Mouse (Mus musculus) adrenal gland, postnatal 25 days (tissue): Measurements from ENCODE around the gene Nags. TPM values are rescaled to one million over a fixed set of nuclear protein-coding genes. Genes with fewer than 3 reads are reported as not detected.

Experiments used
- DNase-seq: peaks from one replicate; pipeline ENCODE4 v3.0.0; 2021; ENCODE audit warnings: mixed read lengths
- long read RNA-seq: library from polyadenylated mRNA; stranded (forward); transcript quantifications from one replicate; pipeline ENCODE4 v2.0.0, GENCODE M21; 2021
- total RNA-seq: library from RNA; stranded (reverse); gene quantifications from 2 replicates; pipeline ENCODE4 v1.2.3, GENCODE M21; 2021

Nags gene
- total RNA-seq: 0.27 and 1.3 TPM in 2 replicates
- long read RNA-seq, transcript Nags-201 (7 exons, 2,028 nt): major isoform, 69 of 101 reads
- long read RNA-seq, transcript Nags-203 (6 exons, 1,709 nt): minor isoform, 18 of 101 reads
- long read RNA-seq, partial matches to known transcripts: 8 of 101 reads
- long read RNA-seq, other reads (novel, unspliced or antisense): 6 of 101 reads

GRCm38 (mm10) chr11:102145471-102146001, at the start of gene Nags:
Gene Nags (plus strand): TSS chr11:102145513.
- peak; percentile 9 for DNase-seq

GRCm38 (mm10) chr11:102095676-102096075, 49.6 kb upstream of the Nags start:
- no peak for DNase-seq

- no peak for DNase-seq
Observed at GRCm38 (mm10) chr11:102096446-102096845, 48.9 kb upstream of the Nags start.

GRCm38 (mm10) chr11:102096887-102097391, 48.4 kb upstream of the Nags start:
- DNase-seq: peak; percentile 82

- DNase-seq: no peak
Observed at GRCm38 (mm10) chr11:102101219-102101618, 44.1 kb upstream of the Nags start, which contains the start of gene Ppy. Gene Ppy (minus strand): TSS chr11:102101319.

- DNase-seq: peak; percentile 75
Observed at GRCm38 (mm10) chr11:102102485-102103258, 42.6 kb upstream of the Nags start.

DNA sequence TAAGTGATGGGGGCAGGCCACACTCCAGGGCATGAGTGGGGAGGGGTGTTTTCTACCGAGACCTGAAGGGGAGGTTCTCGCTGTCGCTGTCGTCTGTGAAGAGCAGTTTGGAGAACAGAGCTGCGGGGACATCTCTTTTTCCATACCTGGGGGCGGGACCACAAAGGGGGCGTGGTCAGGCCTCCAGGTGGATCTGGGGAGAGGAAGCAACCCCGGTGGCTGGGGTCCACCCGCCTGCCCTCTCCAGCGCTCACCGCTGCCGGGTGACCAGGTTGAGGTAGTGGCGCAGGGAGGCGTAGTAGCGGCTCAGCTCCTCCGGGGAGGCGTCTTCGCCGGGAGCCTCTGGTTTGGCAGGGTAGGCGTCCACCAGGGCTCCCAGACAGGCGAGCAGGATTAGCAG, 38.4 kb upstream of the Nags start:
- no peak for DNase-seq

- DNase-seq: no peak
Observed at GRCm38 (mm10) chr11:102107732-102108131, 37.6 kb upstream of the Nags start, which contains the start of gene Pyy. Gene Pyy (minus strand): TSS chr11:102107832.

DNA sequence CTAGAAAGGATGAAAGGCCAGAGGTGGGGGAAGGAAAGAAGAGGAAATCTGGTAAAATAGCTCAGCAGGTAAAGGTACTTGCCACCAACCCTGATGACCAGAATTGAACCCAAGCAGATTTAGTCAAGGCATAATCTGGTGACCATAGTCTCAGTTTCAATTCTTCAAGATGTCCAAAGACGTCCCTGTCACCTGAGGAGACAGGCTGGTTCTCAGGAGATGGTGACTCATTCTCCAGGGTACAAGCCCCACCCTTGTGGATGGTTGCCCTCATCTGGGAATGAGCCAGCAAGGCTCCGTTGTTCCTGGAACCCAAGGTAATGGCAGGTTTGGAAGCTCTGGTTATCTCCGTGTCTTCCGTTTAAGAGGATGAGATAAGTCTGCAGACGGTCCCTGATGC, 33.7 kb upstream of the Nags start:
- DNase-seq: no peak

DNA sequence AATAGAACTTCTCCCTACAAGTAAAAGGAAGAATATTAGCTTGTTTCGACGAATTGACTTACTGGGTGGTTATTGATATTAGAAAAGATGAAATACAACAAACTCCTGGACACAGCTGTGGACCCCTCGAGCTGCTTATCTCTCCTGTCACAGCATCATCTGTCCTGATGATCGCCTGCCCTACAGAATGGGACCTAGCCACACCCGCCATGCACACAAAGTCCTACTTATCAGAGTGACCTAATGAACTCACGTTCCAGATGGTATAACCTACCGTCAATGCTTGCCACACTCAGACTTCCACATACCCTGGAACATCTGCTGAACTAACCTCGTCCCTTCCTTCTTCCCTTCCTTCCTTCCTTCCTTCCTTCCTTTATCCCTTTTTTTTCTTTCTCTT, 29.1 kb upstream of the Nags start:
- no peak for DNase-seq

- no peak for DNase-seq
Observed at GRCm38 (mm10) chr11:102117386-102117785, 27.9 kb upstream of the Nags start.

DNA sequence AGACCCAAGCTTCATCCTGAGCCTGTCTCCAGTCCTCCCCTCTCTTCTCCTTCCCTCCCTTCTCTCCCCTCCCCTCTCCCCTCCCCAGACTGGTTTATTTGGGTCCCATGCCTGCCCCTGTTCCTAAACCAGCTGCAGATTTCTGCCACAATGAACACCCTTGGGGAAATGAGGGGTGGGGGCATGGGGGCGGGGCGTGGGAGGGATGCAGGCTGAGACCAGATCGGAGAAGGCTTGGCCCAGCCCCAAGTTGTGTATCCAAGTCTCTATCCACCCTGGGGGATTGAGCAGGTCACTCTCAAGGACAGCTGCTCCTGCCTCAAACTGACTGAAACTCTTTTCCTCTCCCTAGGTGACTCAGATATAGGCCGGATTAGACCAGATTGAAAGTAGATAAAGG, 10.8 kb upstream of the Nags start:
- DNase-seq: no peak

GRCm38 (mm10) chr11:102137625-102138446, 7.5 kb upstream of the Nags start:
- no peak for DNase-seq

DNA sequence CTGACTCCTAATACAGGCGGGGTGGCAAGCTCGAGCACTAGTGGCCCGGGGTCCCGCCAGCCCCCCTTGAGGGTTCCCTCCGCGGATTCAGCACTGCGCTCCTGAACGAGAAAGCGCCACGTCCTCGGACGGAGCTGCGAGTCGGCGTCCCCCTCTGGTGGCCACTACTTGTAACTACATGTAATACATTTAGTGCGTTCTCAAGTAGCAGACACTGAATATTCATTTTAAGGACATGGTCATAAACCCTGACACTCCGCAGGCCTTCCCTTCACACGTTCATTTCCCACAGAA, 6.9 kb upstream of the Nags start:
- DNase-seq: peak; percentile 67

DNA sequence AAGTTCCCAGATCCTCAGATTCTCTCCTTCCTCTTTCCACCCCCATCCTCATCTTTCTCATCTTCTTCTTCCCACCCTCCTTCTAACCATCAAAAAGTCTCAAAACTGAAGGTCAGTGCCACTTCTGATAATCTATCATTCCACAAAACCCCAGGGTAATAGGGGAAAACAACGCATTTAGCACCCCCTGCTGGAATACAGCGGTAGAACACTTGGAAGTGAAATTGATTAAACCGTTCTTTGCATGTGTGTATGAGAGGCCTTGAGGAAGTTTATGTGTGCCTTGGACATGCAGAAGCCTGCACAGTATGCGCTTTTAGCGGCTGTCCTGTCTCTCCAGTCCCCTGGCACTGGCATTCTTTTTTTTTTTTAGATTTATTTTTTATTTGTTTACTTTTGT, 4.8 kb upstream of the Nags start:
- peak; percentile 48 for DNase-seq

GRCm38 (mm10) chr11:102142355-102142754, 3.0 kb upstream of the Nags start:
- DNase-seq: no peak

DNA sequence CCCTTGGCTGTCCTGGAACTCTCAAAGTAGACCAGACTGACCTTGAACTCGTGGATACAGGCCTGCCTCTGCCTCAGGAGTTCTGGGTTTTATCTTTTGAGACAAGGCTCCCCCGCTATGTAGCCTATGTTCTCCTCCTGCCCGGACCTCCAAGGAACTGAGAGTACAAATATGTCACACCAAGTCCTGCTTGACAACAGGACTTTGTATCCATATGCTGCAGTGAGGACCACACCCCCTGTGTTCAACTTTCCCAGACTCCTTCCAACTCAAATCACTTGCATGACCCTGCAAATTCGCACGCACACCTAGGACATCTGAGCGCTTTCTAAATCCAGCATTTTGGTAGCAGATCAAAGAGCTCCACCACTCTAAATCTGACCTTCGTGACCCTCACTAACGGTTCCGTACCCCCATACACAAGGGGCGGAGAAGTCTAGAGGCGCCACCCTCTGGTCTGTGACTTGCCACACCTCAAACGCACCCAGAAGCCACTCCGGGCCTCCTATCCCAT, 299 bp upstream of the Nags start:
- DNase-seq: no peak

DNA sequence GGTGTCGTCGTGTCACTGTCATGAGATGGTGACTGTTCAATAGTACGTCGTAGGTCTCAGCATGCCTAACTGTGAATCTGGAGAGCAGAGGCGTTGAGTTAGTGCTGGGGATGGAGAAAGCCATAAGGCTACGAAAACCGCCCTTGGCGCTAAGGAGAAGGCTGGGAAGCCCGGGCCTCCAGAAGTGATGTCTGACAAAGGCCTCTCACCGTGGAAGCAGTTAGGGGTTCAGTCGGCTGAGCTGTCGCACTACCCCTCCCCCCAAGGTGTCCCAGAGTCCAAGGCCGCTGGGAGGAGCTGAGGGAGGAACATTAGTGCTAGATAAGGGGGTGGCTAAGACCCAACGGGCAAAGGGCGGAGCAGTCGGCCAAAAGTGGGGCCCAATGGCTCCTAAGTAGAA, 692 bp downstream of the Nags start:
- peak; percentile 33 for DNase-seq

GRCm38 (mm10) chr11:102146531-102146930, 1.2 kb downstream of the Nags start:
- no peak for DNase-seq

- DNase-seq: no peak
Observed at GRCm38 (mm10) chr11:102147213-102147989, 2.1 kb downstream of the Nags start.

DNA sequence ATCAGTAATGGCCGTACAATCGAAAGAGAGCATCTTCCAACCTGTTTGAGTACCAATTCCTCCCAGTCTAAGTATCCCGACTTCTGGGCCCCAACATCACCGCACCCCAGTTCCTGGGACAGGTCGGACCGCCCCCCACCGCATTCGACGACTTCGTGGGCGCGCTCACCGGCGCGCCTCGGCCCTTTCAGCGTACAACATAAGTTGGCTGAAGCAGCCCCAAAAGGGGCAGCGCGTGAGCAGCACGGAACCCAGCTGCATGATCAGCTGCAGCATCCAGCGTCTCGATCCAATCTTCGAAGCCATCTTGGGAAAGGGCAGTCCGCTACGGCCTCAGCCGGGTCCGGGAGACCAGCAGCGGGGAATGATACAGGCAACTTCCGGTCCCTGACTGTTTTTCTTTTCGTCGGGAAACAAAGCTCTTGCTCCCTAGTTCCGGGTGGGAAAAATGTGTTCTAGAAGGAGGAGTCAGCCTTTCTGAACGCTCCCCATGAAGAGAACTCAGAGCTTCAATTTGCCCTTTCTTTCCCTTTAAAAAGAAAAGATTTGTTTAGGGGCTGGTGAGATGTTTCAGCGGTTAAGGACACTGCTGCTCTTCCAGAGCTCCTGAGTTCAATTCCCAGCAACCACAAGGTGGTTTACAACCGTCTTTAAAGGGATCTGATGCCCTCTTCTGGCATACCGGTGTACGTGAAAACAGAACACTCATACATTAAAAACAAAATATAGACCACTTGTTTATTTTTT, 10.9 kb downstream of the Nags start, which contains the start of gene Tmem101:
Gene Tmem101 (minus strand): TSS at position 366 of the 747 bp plus-strand sequence.
- peak; percentile 88 for DNase-seq
